Mouse (Mus musculus): ENCODE measurements around the gene Faap20.

- TF ChIP-seq CTCF (IDR thresholded peaks at IDR 0.05; ENCODE audit: borderline replicate concordance, extremely low read depth, insufficient read depth, insufficient read length) (no peak), POLR2A (IDR thresholded peaks at IDR 0.05; ENCODE audit: borderline replicate concordance, extremely low read depth, insufficient read depth, insufficient read length, poor library complexity, severe bottlenecking) (no peak)
Observed at GRCm38 (mm10) chr4:155292863-155293262, 43.3 kb downstream of the Faap20 start.

Measured in brain, embryonic 14.5 days (tissue).